Comparison of ENCODE assay signal across 22 mouse cellular contexts in the genomic region with DNA sequence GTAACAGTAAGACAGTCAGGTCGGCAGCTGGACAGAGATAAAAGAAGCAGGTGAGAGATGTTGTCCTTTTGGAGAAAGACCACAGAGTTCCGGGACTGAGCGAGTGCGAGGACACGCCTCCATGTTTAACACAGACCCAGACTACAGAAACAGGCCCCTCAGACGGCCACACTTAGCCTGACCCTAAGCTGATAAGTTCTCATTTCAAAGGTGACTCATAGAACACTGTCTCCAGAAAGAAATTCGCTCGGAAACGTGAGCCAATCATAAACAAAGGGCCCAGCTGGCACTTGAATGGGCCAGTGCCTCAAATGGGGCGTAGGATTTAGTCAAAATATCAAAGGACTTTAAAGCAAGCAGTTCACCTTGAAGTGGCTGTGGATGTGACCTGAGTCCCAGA. TPM values are rescaled to one million over a fixed set of nuclear protein-coding genes. Genes with fewer than 3 reads are reported as not detected.
DNase-seq lines count a peak whose midpoint lies in the region; TF ChIP-seq lines count a peak whose summit lies in the region.
"Had no signal": no experiment of that assay in that cellular context is flagged by ENCODE, and none has a peak within 500 bp of the region (broad histone marks: within the 10 kb centered on the region; RNA-seq: fewer than 3 reads in every experiment).

No protein-coding gene starts in this region.

- peak; percentile 26 for DNase-seq in embryo, embryonic 10.5 days (ENCODE audit: low spot score)
- DNase-seq in embryo, embryonic 9.5 days (ENCODE audit: extremely low spot score) = no peak
- DNase-seq in 416B (ENCODE audit: low read depth) (peak; percentile 74), ZHBTc4 (ENCODE audit: low read depth, low spot score) (peak; percentile 88)
- DNase-seq in kidney, postnatal 25 days = no peak
- DNase-seq in spleen, adult 12 weeks (ENCODE audit: low spot score) = no peak
- DNase-seq in spleen, postnatal 4 days (ENCODE audit: low spot score in 2 of 2) = no peak
- DNase-seq: adrenal gland, postnatal 36 days; cerebellum, adult 11-12 months; cerebellum, postnatal 14 days; gastrocnemius, postnatal 25 days; kidney, adult 2 months; kidney, postnatal 10 days; layer of hippocampus, adult 9-11 months; lung, postnatal 14 days; right cerebral cortex, adult 18-20 months had no signal

- H3K4me3 ChIP-seq in myocyte = no peak overlapping the region
- H3K4me3 ChIP-seq: embryonic facial prominence, embryonic 12.5 days; forebrain, embryonic 15.5 days; liver, embryonic 12.5 days; midbrain, embryonic 10.5 days had no signal

- no peak overlapping the region for H3ac ChIP-seq in myocyte (ENCODE audit: control insufficient read depth, insufficient read length)

- no peaks in the 10 kb centered on the region for H3K36me3 ChIP-seq in myocyte (ENCODE audit: control insufficient read depth, insufficient read depth)
- H3K36me3 ChIP-seq: embryonic facial prominence, embryonic 12.5 days; forebrain, embryonic 15.5 days; liver, embryonic 12.5 days; midbrain, embryonic 10.5 days had no signal

- no peaks in the 10 kb centered on the region for H3K79me2 ChIP-seq in myocyte (ENCODE audit: control insufficient read depth, insufficient read depth)

- TF ChIP-seq POLR2A in myocyte (IDR thresholded peaks at IDR 0.05; ENCODE audit: insufficient read length, low read depth) = no peak

- H3K4me2 ChIP-seq in myocyte (ENCODE audit: low read depth) = peak overlapping the region; percentile 53
- H3K4me2 ChIP-seq: embryonic facial prominence, embryonic 12.5 days; forebrain, embryonic 15.5 days; liver, embryonic 12.5 days had no signal

- H3K27me3 ChIP-seq in myocyte (ENCODE audit: control insufficient read depth, insufficient read depth, insufficient read length) = peaks cover 8% of the 10 kb centered on the region
- H3K27me3 ChIP-seq: embryonic facial prominence, embryonic 12.5 days; forebrain, embryonic 15.5 days; liver, embryonic 12.5 days; Patski had no signal

TF ChIP-seq in myocyte, 11 proteins besides CTCF, POLR2A, EP300 and RAD21:
- TF ChIP-seq REST (IDR thresholded peaks at IDR 0.05; ENCODE audit: insufficient read depth, insufficient read length) (no peak), USF1 (IDR thresholded peaks at IDR 0.05; ENCODE audit: low read depth) (no peak), MYOG (IDR thresholded peaks at IDR 0.05; ENCODE audit: control insufficient read depth in 1 of 3, insufficient read depth in 1 of 3, insufficient read length in 2 of 3, low read depth in 2 of 3) (no peak), POLR2AphosphoS2 (IDR thresholded peaks at IDR 0.05; ENCODE audit: insufficient read length, low read depth) (no peak), SRF (IDR thresholded peaks at IDR 0.05; ENCODE audit: control insufficient read depth, insufficient read length, low read depth) (no peak), CEBPB (IDR thresholded peaks at IDR 0.05; ENCODE audit: insufficient read depth, poor library complexity, severe bottlenecking) (no peak), TCF12 (IDR thresholded peaks at IDR 0.05; ENCODE audit: insufficient read depth, poor library complexity, severe bottlenecking) (no peak)

RNA-seq across cellular contexts. Expression of a gene that starts 54.6 kb away (rescaled TPM):
- 3.6 TPM for polyA plus RNA-seq in myocyte (2012; fragmentation: generic; extraction: Trizol)

RNA-seq across cellular contexts. Expression of a gene that starts 56.4 kb away (rescaled TPM):
- 19.9 TPM for polyA plus RNA-seq in myocyte (2012; fragmentation: generic; extraction: Trizol)

Comparison
In these comparisons a context has a peak if more than half of its experiments do, and no peak if none do; other contexts are left out.
1. DNase-seq: peak in embryo, embryonic 10.5 days (single experiment), 416B (single experiment) and ZHBTc4 (single experiment); none in embryo, embryonic 9.5 days (single experiment), kidney, postnatal 25 days (0 of 2), spleen, adult 12 weeks (single experiment) and spleen, postnatal 4 days (0 of 2).